Mouse (Mus musculus): ENCODE results near the gene Lrrc66.

DNA sequence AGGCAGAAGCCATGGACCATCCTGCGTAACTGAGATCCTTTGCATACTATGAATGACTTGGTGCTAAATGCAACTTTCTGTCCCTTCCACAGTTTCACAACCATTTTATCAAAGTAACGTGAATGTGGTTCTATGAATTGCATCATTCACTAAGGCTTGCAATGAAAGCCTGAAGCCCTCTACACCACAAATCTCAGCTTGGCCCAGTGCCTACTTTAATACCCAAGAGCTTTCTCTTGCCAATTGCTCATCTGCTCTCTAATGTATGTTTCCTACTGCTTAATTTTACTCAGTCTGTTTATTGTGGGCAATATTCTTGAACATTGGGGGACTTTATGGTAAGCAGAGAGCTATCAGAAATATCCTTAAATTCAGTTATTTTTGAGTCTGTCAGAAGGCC, 59.5 kb downstream of the Lrrc66 start:
- TF ChIP-seq MAX (IDR thresholded peaks at IDR 0.05; ENCODE audit: low read length) (no peak), CTCF (conservative IDR thresholded peaks at IDR 0.05 in 1 of 2, IDR thresholded peaks at IDR 0.05 in 1 of 2; ENCODE audit: low read depth in 2 of 2, low read length in 2 of 2) (no peak)

Measured in CH12.LX (cell line).